Mouse (Mus musculus) intestine, embryonic 14.5 days (tissue): ENCODE measurements at regions not wholly inside any gene's neighbourhood (a gene's known extent, or its start where the extent isn't known, plus 50 kb on each side); places are given as distances from the start of the nearest gene placed in this dataset.

Experiments
- ATAC-seq: fragments of 200-750 bp; cut with Nextera tagmentation; replicated peaks from 2 replicates; pipeline ENCODE4 v1.8.0; 2017; ENCODE audit warnings: low read depth, moderate number of reproducible peaks, moderate TSS enrichment, moderate library complexity; ENCODE audit not compliant: low FRiP score, low TSS enrichment
- DNase-seq: peaks from one replicate; pipeline ENCODE4 v3.0.0-alpha.2; 2018; ENCODE audit warnings: low spot score
- H3K27ac ChIP-seq: fragments of 300-500 bp; sonication (generic); 2 replicates; pipeline ENCODE4 v1.5.1; 2014; ENCODE audit warnings: low read depth, mild to moderate bottlenecking, control low read depth
- H3K27me3 ChIP-seq: fragments of 300-500 bp; sonication (generic); replicated peaks from 2 replicates; pipeline ENCODE4 v1.6.1; 2014; ENCODE audit warnings: low read length, control low read depth; ENCODE audit not compliant: control insufficient read depth, insufficient read depth
- H3K36me3 ChIP-seq: fragments of 300-500 bp; sonication (generic); 2 replicates; pipeline ENCODE4 v1.6.1; 2014; ENCODE audit warnings: low read length, control low read depth; ENCODE audit not compliant: control insufficient read depth, insufficient read depth
- H3K4me1 ChIP-seq: fragments of 300-500 bp; sonication (generic); replicated peaks from 2 replicates; pipeline ENCODE4 v1.6.1; 2014; ENCODE audit warnings: low read length, control low read depth, mixed read lengths; ENCODE audit not compliant: control insufficient read depth, insufficient read depth
- H3K4me2 ChIP-seq: fragments of 300-500 bp; sonication (generic); 2 replicates; pipeline ENCODE4 v1.6.1; 2014; ENCODE audit warnings: low read length
- H3K4me3 ChIP-seq: fragments of 300-500 bp; sonication (generic); 2 replicates; pipeline ENCODE4 v1.5.1; 2014; ENCODE audit warnings: low read depth, low read length, control low read depth, mixed read lengths
- H3K9ac ChIP-seq: fragments of 300-500 bp; sonication (generic); 2 replicates; pipeline ENCODE4 v1.6.1; 2014; ENCODE audit warnings: mild to moderate bottlenecking, low read length
- H3K9me3 ChIP-seq: fragments of 300-500 bp; sonication (generic); 2 replicates; pipeline ENCODE4 v1.6.1; 2016; ENCODE audit warnings: low read length, control low read depth; ENCODE audit not compliant: control insufficient read depth
- WGBS: fragments of 180-500 bp; shearing (Covaris S2); extraction: QIAGEN DNeasy Blood & Tissue Kit; methylation state at CpG from one replicate; pipeline ENCODE4 v1.1.7; 2014; 5-methylcytosine and 5-hydroxymethylcytosine counted together

DNA sequence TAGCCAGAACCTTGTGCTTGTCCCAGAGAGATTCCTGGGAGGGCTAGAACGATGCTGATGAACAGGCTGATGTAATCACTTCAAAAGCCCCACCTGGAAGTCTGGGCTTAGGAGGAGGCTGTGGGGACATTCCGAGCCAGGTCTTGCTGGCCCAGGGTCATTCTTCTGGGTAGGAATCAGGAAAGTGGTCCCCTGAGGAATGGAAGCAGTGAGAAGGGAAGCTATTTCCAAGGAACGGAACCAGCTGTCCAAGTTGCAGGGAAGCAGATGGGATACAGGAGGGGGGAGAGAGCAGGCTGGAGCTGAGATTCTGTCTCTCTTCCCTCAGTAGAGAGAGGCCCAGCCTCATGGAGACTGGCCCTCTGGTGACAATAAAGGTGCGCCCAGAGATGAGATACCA lies 243.9 kb downstream of the Tcf7l2 start:
- DNase-seq = no peak
- Histone ChIP-seq H3K4me1 (no peaks in the 10 kb centered on the region), H3K27ac (no peak overlapping the region), H3K9me3 (no peaks in the 10 kb centered on the region), H3K36me3 (no peaks in the 10 kb centered on the region), H3K4me3 (no peak overlapping the region), H3K4me2 (no peak overlapping the region), H3K27me3 (no peaks in the 10 kb centered on the region), H3K9ac (no peak overlapping the region)
- ATAC-seq = no peak
- WGBS = 51% methylated on average over 4 of the region's 4 CpGs

GRCm38 (mm10) chr19:55991791-55992726 lies 250.4 kb downstream of the Tcf7l2 start:
- Histone ChIP-seq H3K27me3 (no peaks in the 10 kb centered on the region), H3K4me3 (no peak overlapping the region), H3K9ac (no peak overlapping the region), H3K36me3 (no peaks in the 10 kb centered on the region), H3K27ac (no peak overlapping the region), H3K9me3 (no peaks in the 10 kb centered on the region), H3K4me1 (no peaks in the 10 kb centered on the region), H3K4me2 (no peak overlapping the region)
- WGBS = 55% methylated on average over 21 of the region's 21 CpGs
- no peak for DNase-seq
- no peak for ATAC-seq

GRCm38 (mm10) chr19:55992727-55993066 lies 251.1 kb downstream of the Tcf7l2 start:
- WGBS = 44% methylated on average over 5 of the region's 5 CpGs
- H3K9me3 ChIP-seq = no peaks in the 10 kb centered on the region
- no peak overlapping the region for H3K9ac ChIP-seq
- no peak for ATAC-seq
- H3K27me3 ChIP-seq = no peaks in the 10 kb centered on the region
- no peaks in the 10 kb centered on the region for H3K4me1 ChIP-seq
- no peak overlapping the region for H3K4me3 ChIP-seq
- H3K36me3 ChIP-seq = no peaks in the 10 kb centered on the region
- H3K27ac ChIP-seq = no peak overlapping the region
- no peak overlapping the region for H3K4me2 ChIP-seq
- DNase-seq = no peak

DNA sequence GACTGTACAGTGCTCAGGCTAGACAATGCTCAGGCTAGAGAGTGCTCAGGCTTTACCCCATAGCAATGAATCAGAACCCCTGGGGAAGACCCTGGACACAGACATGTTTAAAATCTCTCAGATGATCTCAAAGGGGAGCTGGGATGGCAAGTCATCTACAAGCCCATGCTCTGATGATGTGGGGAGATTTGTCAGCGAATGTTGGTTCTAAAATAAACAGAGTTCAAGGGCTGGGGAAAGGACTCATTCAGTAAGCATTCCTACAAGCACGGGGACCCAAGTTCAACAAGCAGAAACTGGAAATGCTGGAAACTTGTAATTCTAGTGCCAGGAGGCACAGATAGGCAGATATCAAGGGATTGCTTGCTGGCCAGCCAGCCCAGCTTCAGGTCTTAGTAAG lies 254.1 kb downstream of the Tcf7l2 start:
- Histone ChIP-seq H3K27me3 (no peaks in the 10 kb centered on the region), H3K27ac (no peak overlapping the region), H3K9ac (no peak overlapping the region), H3K9me3 (no peaks in the 10 kb centered on the region), H3K36me3 (no peaks in the 10 kb centered on the region), H3K4me2 (no peak overlapping the region), H3K4me3 (no peak overlapping the region), H3K4me1 (no peaks in the 10 kb centered on the region)
- DNase-seq (no peak), ATAC-seq (no peak)
- 17% methylated on average over 2 of the region's 2 CpGs for WGBS

GRCm38 (mm10) chr19:55998454-55999180 lies 257.0 kb downstream of the Tcf7l2 start:
- Histone ChIP-seq H3K4me3 (no peak overlapping the region), H3K27me3 (no peaks in the 10 kb centered on the region), H3K36me3 (no peaks in the 10 kb centered on the region), H3K9ac (no peak overlapping the region), H3K27ac (no peak overlapping the region), H3K4me1 (no peaks in the 10 kb centered on the region), H3K4me2 (no peak overlapping the region), H3K9me3 (no peaks in the 10 kb centered on the region)
- no peak for DNase-seq
- WGBS = 80% methylated on average over 15 of the region's 15 CpGs
- ATAC-seq = no peak

DNA sequence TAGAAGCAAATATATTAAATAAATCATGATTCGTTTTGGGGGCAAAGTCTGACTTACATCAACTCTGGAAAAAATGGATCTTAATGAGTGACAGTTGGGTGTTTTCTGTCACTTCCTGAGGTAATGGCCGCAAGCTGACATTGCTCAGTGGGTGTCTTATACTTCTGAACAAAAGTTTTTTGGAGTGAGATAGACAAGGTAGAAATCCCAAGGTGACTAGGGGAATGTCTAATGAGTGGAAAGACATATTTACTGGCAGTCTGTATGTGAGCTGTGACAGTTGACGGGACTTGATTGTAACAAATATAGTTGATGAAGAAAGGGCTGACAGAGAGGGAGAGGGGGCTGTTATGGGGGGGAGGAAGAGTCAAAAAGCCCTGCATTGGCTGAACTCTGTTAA lies 257.8 kb downstream of the Tcf7l2 start:
- Histone ChIP-seq H3K27me3 (no peaks in the 10 kb centered on the region), H3K4me2 (no peak overlapping the region), H3K36me3 (no peaks in the 10 kb centered on the region), H3K27ac (no peak overlapping the region), H3K9ac (no peak overlapping the region), H3K4me3 (no peak overlapping the region), H3K4me1 (no peaks in the 10 kb centered on the region), H3K9me3 (no peaks in the 10 kb centered on the region)
- 77% methylated on average over 3 of the region's 3 CpGs for WGBS
- ATAC-seq (no peak), DNase-seq (no peak)

GRCm38 (mm10) chr19:56001428-56001827 lies 259.8 kb downstream of the Tcf7l2 start:
- Histone ChIP-seq H3K4me3 (no peak overlapping the region), H3K27ac (no peak overlapping the region), H3K4me2 (no peak overlapping the region), H3K9ac (no peak overlapping the region), H3K4me1 (0 out of 2 replicates have a peak, but pooled peaks cover 8% of the 10 kb centered on the region), H3K9me3 (no peaks in the 10 kb centered on the region), H3K36me3 (no peaks in the 10 kb centered on the region), H3K27me3 (no peaks in the 10 kb centered on the region)
- no peak for DNase-seq
- 93% methylated on average over 3 of the region's 3 CpGs for WGBS
- no peak for ATAC-seq

- Histone ChIP-seq H3K27me3 (no peaks in the 10 kb centered on the region), H3K27ac (no peak overlapping the region), H3K9me3 (no peaks in the 10 kb centered on the region), H3K36me3 (no peaks in the 10 kb centered on the region), H3K4me3 (no peak overlapping the region), H3K9ac (no peak overlapping the region), H3K4me1 (0 out of 2 replicates have a peak, but pooled peaks cover 8% of the 10 kb centered on the region), H3K4me2 (no peak overlapping the region)
- WGBS = 19% methylated on average over 6 of the region's 6 CpGs
- DNase-seq (no peak), ATAC-seq (no peak)
Observed at GRCm38 (mm10) chr19:56005886-56006285, 264.3 kb downstream of the Tcf7l2 start.
